Mouse (Mus musculus) thymus, adult 2 months (tissue): ENCODE results near the gene Rrp12.

Experiments used
- CTCF ChIP-seq: fragments of 200-500 bp; IDR thresholded peaks from 2 replicates; pipeline ENCODE4 v1.5.1; 2012; ENCODE audit warnings: mild to moderate bottlenecking, control low read depth, low read length, moderate library complexity, borderline replicate concordance; ENCODE audit not compliant: control insufficient read depth, poor library complexity, insufficient read depth; ENCODE audit errors: extremely low read depth
- POLR2A ChIP-seq: fragments of 200-500 bp; IDR thresholded peaks from 2 replicates; pipeline ENCODE4 v1.6.1; 2012; ENCODE audit warnings: mild to moderate bottlenecking, low read length, control low read depth, moderate library complexity; ENCODE audit not compliant: control insufficient read depth, poor library complexity, insufficient read depth; ENCODE audit errors: extremely low read depth

- TF ChIP-seq CTCF: no peak
- TF ChIP-seq POLR2A: no peak
These were observed 14.1 kb downstream of the Rrp12 start for GRCm38 (mm10) chr19:41881842-41882241.
